Mouse (Mus musculus) embryonic fibroblast, embryonic 13.5 days (primary cell): ENCODE results near the gene Parp1.
"Not testable (repeated sequence)": the region's sequence is repeated elsewhere in the genome, so short reads cannot be mapped to it uniquely, and the experiment has no call there.

ENCODE experiments used
- CTCF ChIP-seq: IDR thresholded peaks from 2 replicates; pipeline ENCODE4 v1.5.1; 2011; ENCODE audit warnings: mild to moderate bottlenecking, control low read depth, low read length, moderate library complexity, borderline replicate concordance; ENCODE audit not compliant: insufficient read depth
- POLR2A ChIP-seq: IDR thresholded peaks from 2 replicates; pipeline ENCODE4 v1.6.1; 2011; ENCODE audit warnings: low read depth, mild to moderate bottlenecking, control low read depth, low read length, moderate library complexity

GRCm38 (mm10) chr1:180611842-180612241 is 43.1 kb downstream of the Parp1 start:
- not testable (repeated sequence) for TF ChIP-seq POLR2A, CTCF
